Mouse (Mus musculus) small intestine, adult 2 months (tissue): ENCODE data around the gene Ppfia3.

Experiments used
- CTCF ChIP-seq: fragments of 200-500 bp; IDR thresholded peaks from 2 replicates; pipeline ENCODE4 v1.5.1; 2012; ENCODE audit warnings: low read depth, mild to moderate bottlenecking, control low read depth, inconsistent platforms, low read length, moderate library complexity, mixed read lengths; ENCODE audit not compliant: insufficient replicate concordance, insufficient read length; ENCODE audit errors: extremely low read depth
- POLR2A ChIP-seq: fragments of 200-500 bp; IDR thresholded peaks from 2 replicates; pipeline ENCODE4 v1.6.1; 2012; ENCODE audit warnings: low read depth, mild to moderate bottlenecking, control low read depth, inconsistent platforms, low read length, moderate library complexity

DNA sequence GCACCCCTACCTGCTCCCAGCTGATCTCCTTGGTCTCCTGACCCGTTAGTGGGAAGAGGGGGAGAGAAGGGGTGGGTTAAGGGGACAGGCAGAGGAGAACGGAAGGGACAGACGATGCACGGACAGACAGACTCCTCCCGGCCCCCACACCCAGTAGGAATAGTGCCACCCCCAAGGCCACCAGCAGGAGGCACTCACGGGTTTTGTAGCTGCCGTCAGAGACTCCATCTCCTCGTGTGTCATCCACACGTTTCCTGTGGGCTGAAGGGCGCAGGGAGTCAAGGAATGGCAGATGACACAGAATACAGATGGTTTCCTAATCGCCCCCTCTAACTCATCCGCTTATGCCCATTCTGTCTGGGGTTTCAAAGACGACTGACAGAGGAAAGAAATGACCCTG lies 23.3 kb downstream of the Ppfia3 start:
- TF ChIP-seq POLR2A: no peak
- peak; percentile 41; the same call in 1 of the 2 replicates for TF ChIP-seq CTCF
